Mouse (Mus musculus) G1E (cell line): Measurements from ENCODE around the gene Rab11a. TPM values are rescaled to one million over a fixed set of nuclear protein-coding genes. Genes with fewer than 3 reads are reported as not detected.
"Not testable (repeated sequence)": the region's sequence is repeated elsewhere in the genome, so short reads cannot be mapped to it uniquely, and the experiment has no call there.

Experiments used
- ATAC-seq: 2 replicates; pipeline ENCODE4 v1.8.0; 2016; ENCODE audit warnings: mild to moderate bottlenecking; ENCODE audit not compliant: insufficient number of reproducible peaks, poor library complexity, low FRiP score, severe bottlenecking; ENCODE audit errors: extremely low read depth
- DNase-seq: peaks from one replicate; pipeline ENCODE4 v3.0.0; 2012; ENCODE audit warnings: low spot score
- H3K27me3 ChIP-seq: 2 replicates; pipeline ENCODE4 v1.6.1; 2012; ENCODE audit warnings: mild to moderate bottlenecking, low read length, inconsistent platforms; ENCODE audit not compliant: insufficient read depth
- H3K36me3 ChIP-seq: replicated peaks from 2 replicates; pipeline ENCODE3; 2012; ENCODE audit warnings: mild to moderate bottlenecking, inconsistent platforms
- H3K4me1 ChIP-seq: 2 replicates; pipeline ENCODE4 v1.6.1; 2012; ENCODE audit warnings: low read depth, low read length, inconsistent platforms, mixed read lengths; ENCODE audit not compliant: insufficient read depth
- H3K4me3 ChIP-seq: 2 replicates; pipeline ENCODE4 v1.5.1; 2012; ENCODE audit warnings: low read depth, mild to moderate bottlenecking, inconsistent platforms, low read length, moderate library complexity, mixed read lengths
- H3K9me3 ChIP-seq: replicated peaks from 2 replicates; pipeline ENCODE4 v1.6.1; 2012; ENCODE audit warnings: inconsistent platforms
- CTCF ChIP-seq: IDR thresholded peaks from 2 replicates; pipeline ENCODE4 v1.5.1; 2012; ENCODE audit warnings: low read depth, low read length, inconsistent platforms, mixed read lengths
- GATA1 ChIP-seq: IDR thresholded peaks from 2 replicates; pipeline ENCODE4 v1.6.1; 2012; ENCODE audit warnings: borderline replicate concordance, low read length, inconsistent platforms, mixed read lengths
- GATA2 ChIP-seq: IDR thresholded peaks from 2 replicates; pipeline ENCODE4 v1.6.1; 2012; ENCODE audit warnings: low read depth, low read length, inconsistent platforms, borderline replicate concordance
- POLR2AphosphoS5 ChIP-seq: IDR thresholded peaks from 2 replicates; pipeline ENCODE4 v1.6.1; 2012; ENCODE audit warnings: low read depth, low read length, inconsistent platforms; ENCODE audit not compliant: insufficient replicate concordance
- TAL1 ChIP-seq: conservative IDR thresholded peaks from 2 replicates; pipeline ENCODE4 v1.6.1; 2012; ENCODE audit warnings: low read depth, low read length, inconsistent platforms, mixed read lengths
- polyA plus RNA-seq: library from polyadenylated mRNA; stranded (reverse); fragments of >175 nt; gene quantifications from 2 replicates; pipeline ENCODE4 v1.2.3, GENCODE M21; 2012
- total RNA-seq, 2 experiments: library from RNA; stranded (forward) in 1 of 2; stranded (reverse) in 1 of 2; fragments of 200-1000 nt in 1 of 2; fragments of >200 nt in 1 of 2; fragmentation: Nextera tagmentation in 1 of 2; gene quantifications; 2 replicates each; pipeline ENCODE4 v1.2.3; 2014 to 2017

Gene Rab11a
- total and polyA plus RNA-seq, 3 experiments, result 92.2 to 142 (median 139) TPM

DNA sequence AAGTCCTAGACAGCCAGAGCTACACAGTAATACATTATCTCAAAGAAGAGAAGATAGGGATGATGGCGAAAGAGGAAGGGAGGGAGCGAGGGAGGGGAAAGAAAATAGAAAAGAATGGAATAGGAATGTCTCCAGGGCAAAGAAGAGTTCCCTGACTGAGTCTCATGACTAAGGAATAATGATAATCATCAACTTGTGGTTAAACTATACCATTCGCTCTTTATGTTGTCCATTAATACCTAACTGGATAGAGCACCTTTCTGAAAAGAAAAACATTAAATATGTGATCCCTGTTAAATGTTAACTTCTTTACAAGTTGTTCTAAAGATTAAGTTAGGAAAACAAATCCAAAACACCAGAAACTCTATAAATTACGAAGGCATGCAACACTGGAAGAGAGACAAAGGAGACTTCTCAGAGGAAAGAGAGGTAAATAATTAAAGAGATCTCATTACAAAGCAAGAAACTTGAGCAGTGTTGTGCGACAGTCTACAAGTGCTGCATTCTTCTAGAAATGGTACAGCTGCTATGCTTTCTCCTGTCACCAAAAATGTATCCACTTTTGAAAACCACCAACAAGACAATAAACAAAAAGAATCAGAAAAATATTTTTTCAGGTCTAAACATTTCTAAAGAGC lies 17.9 kb downstream of the Rab11a start:
- Histone ChIP-seq H3K4me3 (no peak overlapping the region), H3K4me1 (no peaks in the 10 kb centered on the region), H3K36me3 (peaks cover 58% of the 10 kb centered on the region), H3K27me3 (no peaks in the 10 kb centered on the region), H3K9me3 (no peaks in the 10 kb centered on the region)
- DNase-seq (no peak), ATAC-seq (no peak)
- TF ChIP-seq POLR2AphosphoS5, result no peak
- TF ChIP-seq CTCF, result no peak

DNA sequence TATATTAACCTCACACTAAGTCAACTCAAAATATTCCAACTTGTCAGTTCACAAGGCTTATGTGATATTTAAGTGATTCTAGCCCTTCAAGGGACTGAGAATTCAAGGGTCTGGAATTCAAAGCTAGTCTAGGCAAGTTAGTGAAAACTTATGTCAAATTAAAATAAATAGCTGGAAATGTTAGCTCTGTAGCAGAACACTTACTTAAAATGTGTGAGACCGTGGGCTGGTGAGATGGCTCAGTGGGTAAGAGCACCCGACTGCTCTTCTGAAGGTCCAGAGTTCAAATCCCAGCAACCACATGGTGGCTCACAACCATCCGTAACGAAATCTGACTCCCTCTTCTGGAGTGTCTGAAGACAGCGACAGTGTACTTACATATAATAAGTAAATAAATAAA lies 27.3 kb downstream of the Rab11a start:
- H3K36me3 ChIP-seq, result peaks cover 57% of the 10 kb centered on the region
- not testable (repeated sequence) for H3K27me3 ChIP-seq, H3K9me3 ChIP-seq, H3K4me1 ChIP-seq, DNase-seq, ATAC-seq, H3K4me3 ChIP-seq

DNA sequence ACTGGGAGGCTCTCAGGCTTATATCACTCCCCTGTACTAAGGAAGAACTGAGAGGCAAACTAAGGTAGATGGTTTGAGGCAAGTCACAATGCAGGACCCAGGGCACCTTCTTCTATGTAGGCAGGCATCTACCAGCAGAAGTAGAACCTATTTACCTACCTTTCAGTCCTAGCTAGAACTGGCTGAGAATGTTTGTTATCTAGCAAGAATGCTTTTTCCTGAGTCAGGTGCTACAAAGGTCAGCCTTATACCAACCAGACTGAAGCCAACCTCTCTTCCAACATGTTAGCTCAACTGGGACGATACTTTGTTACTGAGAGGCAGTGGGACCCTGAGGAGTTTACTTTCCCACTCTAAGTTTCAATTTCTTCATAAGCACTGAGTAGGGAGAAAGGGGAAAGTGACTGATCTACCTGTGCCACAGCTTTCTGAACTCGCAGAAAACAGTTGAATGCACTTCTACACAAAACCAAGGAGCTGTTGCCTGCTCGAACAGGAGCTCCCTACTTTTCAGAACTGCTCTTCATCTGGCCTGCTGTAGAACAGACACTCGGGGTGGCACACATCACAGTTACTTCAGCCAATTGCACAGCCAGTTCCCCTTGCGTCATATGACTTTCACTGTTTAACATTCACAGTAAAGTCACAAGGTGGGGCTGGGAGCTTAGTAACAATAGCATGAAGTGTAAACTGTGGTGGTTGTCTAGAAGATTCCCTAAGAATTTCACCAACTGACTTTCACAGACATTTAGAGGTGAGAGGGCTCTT lies 33.3 kb downstream of the Rab11a start:
- TF ChIP-seq POLR2AphosphoS5 (no peak), TAL1 (no peak)
- no peak for ATAC-seq
- no peak overlapping the region for H3K4me3 ChIP-seq
- peaks cover 75% of the 10 kb centered on the region for H3K36me3 ChIP-seq
- H3K27me3 ChIP-seq, result no peaks in the 10 kb centered on the region
- H3K9me3 ChIP-seq, result no peaks in the 10 kb centered on the region
- H3K4me1 ChIP-seq, result peaks cover 19% of the 10 kb centered on the region
- DNase-seq, result no peak

- no peaks in the 10 kb centered on the region for H3K27me3 ChIP-seq
- no peak for TF ChIP-seq GATA2
- TF ChIP-seq TAL1, result no peak
- TF ChIP-seq CTCF, result no peak
- TF ChIP-seq GATA1, result no peak
- no peak overlapping the region for H3K4me3 ChIP-seq
- H3K4me1 ChIP-seq, result peaks cover 19% of the 10 kb centered on the region
- H3K9me3 ChIP-seq, result no peaks in the 10 kb centered on the region
- ATAC-seq, result no peak
- DNase-seq, result no peak
- peaks cover 79% of the 10 kb centered on the region for H3K36me3 ChIP-seq
Observed at GRCm38 (mm10) chr9:64703420-64703965, 34.1 kb downstream of the Rab11a start.

- H3K4me3 ChIP-seq, result no peak overlapping the region
- peak; percentile 60 for ATAC-seq
- peaks cover 79% of the 10 kb centered on the region for H3K36me3 ChIP-seq
- no peaks in the 10 kb centered on the region for H3K9me3 ChIP-seq
- peaks cover 19% of the 10 kb centered on the region for H3K4me1 ChIP-seq
- no peak for TF ChIP-seq POLR2AphosphoS5
- no peak for TF ChIP-seq TAL1
- no peak for TF ChIP-seq GATA2
- no peak for TF ChIP-seq GATA1
- no peak for TF ChIP-seq CTCF
- peak; percentile 66 for DNase-seq
- no peaks in the 10 kb centered on the region for H3K27me3 ChIP-seq
Observed at GRCm38 (mm10) chr9:64702937-64703336, 34.6 kb downstream of the Rab11a start.

DNA sequence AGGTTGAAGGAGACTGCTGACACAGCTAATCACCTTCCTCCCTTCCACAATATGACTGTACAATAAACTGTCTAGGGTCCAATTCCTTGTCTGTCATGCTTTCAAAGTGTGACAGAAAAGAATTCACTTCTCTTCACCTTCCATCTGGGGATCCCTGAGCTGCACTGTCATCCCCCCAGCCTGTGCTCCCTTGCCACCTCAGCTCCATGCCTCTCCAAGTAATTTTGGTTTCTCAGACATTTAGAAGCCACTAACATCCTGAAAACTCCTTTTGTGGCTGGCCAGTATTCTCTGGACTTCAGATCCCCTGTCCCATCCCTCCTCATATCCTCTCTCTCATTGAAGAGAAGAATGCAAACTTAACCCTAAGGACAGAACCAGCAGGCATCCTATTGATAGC lies 35.2 kb downstream of the Rab11a start:
- peaks cover 19% of the 10 kb centered on the region for H3K4me1 ChIP-seq
- ATAC-seq, result no peak
- peaks cover 79% of the 10 kb centered on the region for H3K36me3 ChIP-seq
- TF ChIP-seq CTCF (no peak), GATA2 (no peak)
- no peak for DNase-seq
- no peaks in the 10 kb centered on the region for H3K27me3 ChIP-seq
- H3K4me3 ChIP-seq, result no peak overlapping the region
- no peaks in the 10 kb centered on the region for H3K9me3 ChIP-seq

DNA sequence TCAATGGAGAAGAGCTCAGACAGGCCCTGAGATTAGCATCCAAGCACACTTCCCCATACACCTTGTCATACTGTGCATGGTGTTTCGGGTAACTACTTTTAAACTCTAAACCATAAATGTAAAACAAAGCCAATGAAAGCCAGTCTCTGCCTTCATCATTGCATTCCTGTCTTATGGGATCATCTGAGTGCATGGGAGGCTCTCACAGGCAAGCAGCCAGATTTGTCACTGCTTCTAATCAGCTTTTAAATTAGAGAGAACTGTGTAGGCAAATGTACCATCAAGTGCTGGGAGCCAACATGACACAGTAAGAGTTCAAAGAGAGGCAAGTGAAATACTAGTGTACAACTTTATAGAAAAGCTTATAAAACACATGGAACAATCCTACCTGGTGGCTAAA lies 35.9 kb downstream of the Rab11a start:
- no peaks in the 10 kb centered on the region for H3K9me3 ChIP-seq
- H3K36me3 ChIP-seq, result peaks cover 79% of the 10 kb centered on the region
- ATAC-seq, result no peak
- H3K4me3 ChIP-seq, result no peak overlapping the region
- no peaks in the 10 kb centered on the region for H3K27me3 ChIP-seq
- TF ChIP-seq POLR2AphosphoS5 (no peak), GATA2 (no peak), GATA1 (no peak), CTCF (no peak), TAL1 (no peak)
- peaks cover 19% of the 10 kb centered on the region for H3K4me1 ChIP-seq
- no peak for DNase-seq
